Mouse (Mus musculus) embryonic facial prominence, embryonic 12.5 days (tissue): ENCODE results near the gene Glt1d1. TPM values are rescaled to one million over a fixed set of nuclear protein-coding genes. Genes with fewer than 3 reads are reported as not detected.

ENCODE experiments used
- ATAC-seq: fragments of 200-750 bp; cut with Nextera tagmentation; 2 replicates; pipeline ENCODE4 v1.8.0; 2017; ENCODE audit not compliant: insufficient number of reproducible peaks, insufficient read depth, low FRiP score, low TSS enrichment
- H3K27ac ChIP-seq: fragments of 300-500 bp; sonication (generic); 2 replicates; pipeline ENCODE4 v1.5.1; 2016; ENCODE audit warnings: mild to moderate bottlenecking
- H3K27me3 ChIP-seq: fragments of 300-500 bp; sonication (generic); 2 replicates; pipeline ENCODE4 v1.6.1; 2016; ENCODE audit warnings: mild to moderate bottlenecking, moderate library complexity
- H3K36me3 ChIP-seq: fragments of 300-500 bp; sonication (generic); 2 replicates; pipeline ENCODE4 v1.6.1; 2016; ENCODE audit warnings: mild to moderate bottlenecking
- H3K4me1 ChIP-seq: fragments of 300-500 bp; sonication (generic); 2 replicates; pipeline ENCODE4 v1.6.1; 2016
- H3K4me2 ChIP-seq: fragments of 300-500 bp; sonication (generic); replicated peaks from 2 replicates; pipeline ENCODE4 v1.6.1; 2016; ENCODE audit warnings: mild to moderate bottlenecking, moderate library complexity
- H3K4me3 ChIP-seq: fragments of 300-500 bp; sonication (generic); 2 replicates; pipeline ENCODE4 v1.5.1; 2016; ENCODE audit warnings: mild to moderate bottlenecking
- H3K9ac ChIP-seq: fragments of 300-500 bp; sonication (generic); 2 replicates; pipeline ENCODE4 v1.6.1; 2016; ENCODE audit warnings: mild to moderate bottlenecking, moderate library complexity
- H3K9me3 ChIP-seq: fragments of 300-500 bp; sonication (generic); 2 replicates; pipeline ENCODE4 v1.6.1; 2016; ENCODE audit warnings: mild to moderate bottlenecking, moderate library complexity
- WGBS: fragments of 180-500 bp; shearing (Covaris S2); methylation state at CpG from one replicate; pipeline ENCODE4 v1.1.7; 2016; 5-methylcytosine and 5-hydroxymethylcytosine counted together
- polyA plus RNA-seq: library from polyadenylated mRNA; unstranded; fragments of >200 nt; fragmentation: Nextera tagmentation; extraction: Ambion mirVana; gene quantifications from 2 replicates; pipeline ENCODE4 v1.2.1, GENCODE M21; 2016

Gene Glt1d1
- polyA plus RNA-seq, 1 experiment from 2014 or later: 0.65 TPM

DNA sequence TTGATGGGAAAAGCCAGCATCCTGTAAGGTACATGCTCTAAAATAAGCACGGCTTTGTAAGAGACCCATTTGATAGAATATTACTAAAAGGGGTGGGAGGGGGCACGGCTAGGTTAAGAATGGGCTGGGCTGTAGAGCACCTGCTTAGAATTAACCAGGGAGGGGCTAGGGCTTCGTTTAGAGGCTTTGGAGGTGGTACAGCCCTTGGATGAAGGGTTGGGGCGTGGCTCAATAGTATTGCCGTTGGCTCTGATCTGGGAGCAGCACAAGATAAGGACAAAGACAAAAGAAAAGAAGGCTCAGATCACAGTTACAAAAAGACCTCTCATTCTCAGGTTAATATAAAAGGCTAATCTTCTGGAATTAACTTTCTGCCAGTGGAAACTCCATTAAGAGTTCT, 28.2 kb downstream of the Glt1d1 start:
- H3K27me3 ChIP-seq: no peaks in the 10 kb centered on the region
- WGBS: 74% methylated on average over 5 of the region's 5 CpGs

DNA sequence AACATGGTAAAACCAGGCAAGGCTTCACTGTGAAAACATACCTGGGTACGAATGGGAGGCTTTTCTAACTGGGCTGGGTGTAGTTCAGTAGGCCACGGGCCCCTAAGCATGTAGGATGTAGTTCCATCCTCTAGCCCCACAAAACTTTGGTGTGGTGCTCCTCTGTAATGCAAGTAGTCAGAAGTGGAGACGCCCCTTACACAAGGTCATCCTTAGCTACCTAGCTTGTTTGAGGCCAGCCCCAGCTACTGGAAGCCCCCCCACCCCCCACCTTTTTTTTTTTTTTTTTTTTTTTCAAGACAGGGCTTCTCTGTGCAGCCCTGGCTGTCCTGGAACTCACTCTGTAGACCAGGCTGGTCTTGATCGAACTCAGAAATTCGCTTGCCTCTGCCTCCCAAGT, 28.9 kb downstream of the Glt1d1 start:
- Histone ChIP-seq H3K9me3 (peaks cover 6% of the 10 kb centered on the region; the same call in 1 of the 2 replicates), H3K4me1 (no peaks in the 10 kb centered on the region), H3K4me3 (no peak overlapping the region), H3K36me3 (no peaks in the 10 kb centered on the region), H3K4me2 (no peak overlapping the region), H3K27me3 (no peaks in the 10 kb centered on the region), H3K27ac (no peak overlapping the region), H3K9ac (no peak overlapping the region)
- no peak for ATAC-seq
- WGBS: 91% methylated on average over 5 of the region's 5 CpGs

More for the DNA sequence above, 28.2 kb downstream of the Glt1d1 start:
- no peak overlapping the region for H3K4me3 ChIP-seq
- no peak overlapping the region for H3K9ac ChIP-seq
- H3K4me2 ChIP-seq: no peak overlapping the region
- no peaks in the 10 kb centered on the region for H3K36me3 ChIP-seq
- ATAC-seq: no peak
- H3K9me3 ChIP-seq: peaks cover 6% of the 10 kb centered on the region; the same call in 1 of the 2 replicates
- H3K4me1 ChIP-seq: no peaks in the 10 kb centered on the region
- no peak overlapping the region for H3K27ac ChIP-seq

DNA sequence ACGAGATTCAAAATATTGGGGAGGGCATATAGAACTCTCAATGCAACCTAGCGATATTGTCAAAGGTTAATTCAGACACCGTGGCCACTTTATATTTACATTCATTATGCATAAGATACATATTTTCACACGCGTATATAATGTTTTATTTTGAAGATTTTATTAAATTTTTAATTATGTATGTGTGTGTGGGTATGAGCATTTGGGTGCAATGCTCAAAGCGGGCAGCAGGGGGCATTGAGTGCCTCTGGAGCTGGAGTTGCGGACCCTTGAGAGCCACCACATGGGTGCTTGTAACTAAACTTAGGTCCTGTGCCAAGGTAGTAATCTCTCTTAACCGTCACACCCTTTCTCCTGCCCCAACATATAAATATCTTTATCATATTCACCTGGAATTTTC, 41.9 kb downstream of the Glt1d1 start:
- no peak overlapping the region for H3K9ac ChIP-seq
- no peak overlapping the region for H3K4me3 ChIP-seq
- H3K4me1 ChIP-seq: no peaks in the 10 kb centered on the region
- no peak for ATAC-seq
- no peaks in the 10 kb centered on the region for H3K36me3 ChIP-seq
- no peaks in the 10 kb centered on the region for H3K9me3 ChIP-seq
- H3K27ac ChIP-seq: no peak overlapping the region
- 94% methylated on average over 8 of the region's 8 CpGs for WGBS
- H3K27me3 ChIP-seq: no peaks in the 10 kb centered on the region
- H3K4me2 ChIP-seq: no peak overlapping the region

DNA sequence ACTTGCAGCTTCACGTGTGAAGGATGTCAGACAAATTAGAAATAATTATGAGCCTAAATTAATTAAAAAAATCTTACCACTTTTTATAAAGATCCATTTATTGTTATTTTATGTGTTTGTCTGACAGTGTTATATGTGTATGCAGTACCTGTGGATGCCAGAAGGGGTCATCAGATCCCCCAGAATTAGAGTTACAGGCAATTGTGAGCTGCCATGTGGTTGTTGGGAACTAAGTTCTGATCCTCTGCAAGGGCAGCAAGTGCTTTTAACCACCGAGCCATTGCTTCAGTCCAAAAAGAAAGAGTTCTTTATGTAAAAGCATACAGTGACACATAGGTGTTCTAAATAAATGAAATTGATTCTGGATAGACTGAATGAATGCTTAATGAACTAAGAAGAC, 45.5 kb downstream of the Glt1d1 start:
- no peaks in the 10 kb centered on the region for H3K36me3 ChIP-seq
- H3K4me1 ChIP-seq: no peaks in the 10 kb centered on the region
- H3K4me3 ChIP-seq: no peak overlapping the region
- H3K27me3 ChIP-seq: no peaks in the 10 kb centered on the region
- H3K4me2 ChIP-seq: no peak overlapping the region
- no peak for ATAC-seq
- H3K27ac ChIP-seq: no peak overlapping the region
- H3K9ac ChIP-seq: no peak overlapping the region
- 86% methylated on average over 2 of the region's 2 CpGs for WGBS
- H3K9me3 ChIP-seq: no peaks in the 10 kb centered on the region

DNA sequence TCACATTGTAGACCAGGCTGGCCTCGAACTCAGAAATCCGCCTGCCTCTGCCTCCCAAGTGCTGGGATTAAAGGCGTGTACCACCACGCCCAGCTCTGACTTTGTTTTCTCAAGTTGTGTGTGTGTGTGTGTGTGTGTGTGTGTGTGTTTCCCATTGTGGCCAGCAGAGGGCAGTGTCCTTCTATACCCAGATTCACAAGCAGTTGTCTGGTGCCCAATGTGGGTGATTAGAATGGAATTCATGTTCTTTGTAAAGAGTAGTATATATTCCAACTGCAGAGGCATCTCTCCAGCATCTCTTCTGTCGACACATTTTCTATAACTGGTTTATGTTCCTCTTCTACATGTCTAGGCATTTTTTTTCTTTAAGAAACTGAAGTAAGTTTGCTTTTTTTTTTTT, 46.4 kb downstream of the Glt1d1 start:
- no peaks in the 10 kb centered on the region for H3K9me3 ChIP-seq
- no peak overlapping the region for H3K4me3 ChIP-seq
- 97% methylated on average over 5 of the region's 5 CpGs for WGBS
- ATAC-seq: no peak
- H3K27me3 ChIP-seq: no peaks in the 10 kb centered on the region
- no peaks in the 10 kb centered on the region for H3K36me3 ChIP-seq
- H3K27ac ChIP-seq: no peak overlapping the region
- H3K4me1 ChIP-seq: no peaks in the 10 kb centered on the region
- H3K9ac ChIP-seq: no peak overlapping the region
- H3K4me2 ChIP-seq: no peak overlapping the region

DNA sequence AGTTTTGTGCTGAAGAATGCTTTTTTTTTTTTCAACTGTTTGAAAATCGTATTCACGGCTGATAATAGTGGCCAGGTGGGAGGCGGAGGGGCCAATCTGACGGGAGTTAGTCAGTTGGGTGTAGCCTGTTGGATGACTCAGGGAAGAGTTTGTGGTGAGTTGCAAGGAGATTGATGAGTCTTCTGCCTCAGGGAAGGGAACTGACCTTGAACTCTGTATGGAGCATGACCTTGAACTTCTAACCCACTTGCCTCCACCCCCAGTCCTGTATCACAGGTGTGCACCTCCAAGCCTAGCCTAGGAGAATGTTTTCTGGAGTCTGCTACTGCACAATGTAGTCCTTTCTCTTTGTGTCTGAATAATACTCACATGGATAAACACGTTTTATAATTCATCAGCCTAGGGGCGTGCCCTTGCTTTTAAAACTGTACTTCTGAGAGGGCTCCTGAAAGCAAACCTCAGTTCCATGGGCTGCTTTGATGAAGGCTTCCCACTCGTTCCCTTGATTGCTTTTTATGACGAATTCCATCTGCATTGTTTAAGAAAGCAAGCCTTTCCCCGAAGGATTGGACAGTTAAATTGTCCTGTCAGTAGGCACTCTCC, 56.6 kb downstream of the Glt1d1 start:
- WGBS: 65% methylated on average over 9 of the region's 9 CpGs
- no peaks in the 10 kb centered on the region for H3K36me3 ChIP-seq
- H3K9ac ChIP-seq: no peak overlapping the region
- no peak for ATAC-seq
- no peak overlapping the region for H3K4me3 ChIP-seq
- H3K27me3 ChIP-seq: no peaks in the 10 kb centered on the region
- no peaks in the 10 kb centered on the region for H3K9me3 ChIP-seq
- no peak overlapping the region for H3K27ac ChIP-seq
- peaks cover 4% of the 10 kb centered on the region for H3K4me1 ChIP-seq
- H3K4me2 ChIP-seq: no peak overlapping the region

DNA sequence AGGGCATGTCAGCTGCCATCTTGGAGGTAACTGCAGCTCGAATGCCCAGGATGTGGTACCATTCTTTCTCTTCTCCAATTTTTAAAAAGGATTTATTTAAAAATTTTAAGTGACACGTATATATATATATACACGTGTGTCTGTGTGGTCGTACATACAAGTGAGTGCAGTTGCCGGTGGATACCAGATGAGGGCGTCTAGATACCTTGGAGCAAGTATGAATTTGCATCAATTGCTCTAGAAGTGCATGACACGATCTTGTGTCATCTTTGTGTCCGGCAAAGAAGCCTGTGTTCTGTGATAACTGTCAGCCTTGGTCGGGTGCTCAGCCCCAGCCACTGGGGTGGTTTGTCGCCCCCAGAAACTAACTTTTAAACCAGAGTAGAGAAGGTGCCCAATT, 59.0 kb downstream of the Glt1d1 start:
- Histone ChIP-seq H3K27me3 (no peaks in the 10 kb centered on the region), H3K4me2 (no peak overlapping the region), H3K27ac (no peak overlapping the region), H3K4me1 (peaks cover 4% of the 10 kb centered on the region), H3K4me3 (no peak overlapping the region), H3K9me3 (no peaks in the 10 kb centered on the region), H3K9ac (no peak overlapping the region), H3K36me3 (no peaks in the 10 kb centered on the region)
- ATAC-seq: no peak
- 81% methylated on average over 10 of the region's 10 CpGs for WGBS

DNA sequence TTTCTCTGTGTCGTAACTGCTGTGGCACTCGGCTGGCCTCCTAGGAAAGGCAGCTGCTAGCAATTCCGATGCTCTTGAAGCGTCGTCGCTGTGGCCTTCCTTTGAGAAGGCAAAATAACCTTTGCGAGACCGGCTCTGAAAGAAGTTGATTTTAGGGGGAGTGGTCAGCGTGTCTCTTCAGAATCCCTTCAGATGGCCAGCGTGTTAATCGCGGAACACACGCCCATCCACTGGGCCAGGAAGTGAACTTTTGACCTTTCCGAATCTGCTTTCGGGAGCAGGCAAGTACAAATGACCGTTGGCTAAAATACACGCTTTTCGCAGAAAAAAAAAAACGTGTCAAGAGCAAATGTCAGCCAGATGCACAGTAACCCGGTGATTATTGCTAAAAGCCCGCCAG, 59.5 kb downstream of the Glt1d1 start:
- H3K4me2 ChIP-seq: peak overlapping the region; percentile 9; the same call in 1 of the 2 replicates
- no peak overlapping the region for H3K9ac ChIP-seq
- no peak for ATAC-seq
- H3K36me3 ChIP-seq: no peaks in the 10 kb centered on the region
- H3K27ac ChIP-seq: no peak overlapping the region
- no peak overlapping the region for H3K4me3 ChIP-seq
- H3K9me3 ChIP-seq: no peaks in the 10 kb centered on the region
- H3K4me1 ChIP-seq: peaks cover 4% of the 10 kb centered on the region
- no peaks in the 10 kb centered on the region for H3K27me3 ChIP-seq
- WGBS: 19% methylated on average over 21 of the region's 21 CpGs

DNA sequence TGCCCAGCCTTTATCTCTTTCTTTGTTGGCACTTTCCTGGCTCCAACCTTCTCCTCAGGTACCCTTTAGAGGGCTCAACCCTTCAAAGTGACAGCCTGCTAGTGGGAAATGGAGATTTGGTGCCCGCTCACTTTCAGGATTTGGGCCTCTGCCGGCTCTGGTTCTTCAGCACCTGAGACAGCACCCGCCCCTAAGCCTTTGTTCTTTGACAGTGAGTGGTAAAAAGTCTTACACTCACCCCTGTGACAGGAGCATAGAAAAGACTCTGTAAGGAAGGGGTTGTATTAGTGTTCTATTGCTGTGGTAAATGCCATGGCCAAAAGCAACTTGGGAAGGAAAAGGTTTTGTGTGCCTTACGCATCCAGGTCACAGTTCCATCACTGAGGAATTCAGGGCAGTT, 63.8 kb downstream of the Glt1d1 start:
- WGBS: 70% methylated on average over 4 of the region's 4 CpGs

DNA sequence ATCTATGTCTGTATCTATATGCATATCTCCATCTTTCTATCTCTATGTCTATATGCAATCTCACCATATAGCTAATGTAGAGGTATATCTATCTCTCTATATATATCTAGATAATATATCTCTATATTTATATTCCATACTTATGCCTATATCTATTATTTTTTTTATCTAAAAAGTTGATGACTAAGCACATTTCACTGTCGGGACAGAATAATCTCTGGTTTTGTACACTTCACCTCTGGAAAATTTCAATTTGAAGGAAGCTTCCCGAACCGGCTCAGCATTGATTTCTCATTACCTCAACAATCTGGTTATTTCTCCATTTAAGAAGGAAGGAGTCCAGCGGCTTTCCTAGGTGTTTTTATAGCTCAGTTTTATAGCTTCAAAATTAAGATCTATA, 64.5 kb downstream of the Glt1d1 start:
- 89% methylated on average over 4 of the region's 4 CpGs for WGBS
- no peaks in the 10 kb centered on the region for H3K36me3 ChIP-seq
- H3K27me3 ChIP-seq: no peaks in the 10 kb centered on the region
- no peak overlapping the region for H3K9ac ChIP-seq
- H3K4me3 ChIP-seq: no peak overlapping the region
- H3K9me3 ChIP-seq: no peaks in the 10 kb centered on the region
- peaks cover 4% of the 10 kb centered on the region for H3K4me1 ChIP-seq
- ATAC-seq: no peak
- H3K27ac ChIP-seq: no peak overlapping the region
- no peak overlapping the region for H3K4me2 ChIP-seq

More for the DNA sequence above, 63.8 kb downstream of the Glt1d1 start:
- Histone ChIP-seq H3K9ac (no peak overlapping the region), H3K4me2 (no peak overlapping the region), H3K27me3 (no peaks in the 10 kb centered on the region), H3K4me1 (peaks cover 4% of the 10 kb centered on the region), H3K9me3 (no peaks in the 10 kb centered on the region), H3K27ac (no peak overlapping the region), H3K4me3 (no peak overlapping the region), H3K36me3 (no peaks in the 10 kb centered on the region)
- ATAC-seq: no peak

DNA sequence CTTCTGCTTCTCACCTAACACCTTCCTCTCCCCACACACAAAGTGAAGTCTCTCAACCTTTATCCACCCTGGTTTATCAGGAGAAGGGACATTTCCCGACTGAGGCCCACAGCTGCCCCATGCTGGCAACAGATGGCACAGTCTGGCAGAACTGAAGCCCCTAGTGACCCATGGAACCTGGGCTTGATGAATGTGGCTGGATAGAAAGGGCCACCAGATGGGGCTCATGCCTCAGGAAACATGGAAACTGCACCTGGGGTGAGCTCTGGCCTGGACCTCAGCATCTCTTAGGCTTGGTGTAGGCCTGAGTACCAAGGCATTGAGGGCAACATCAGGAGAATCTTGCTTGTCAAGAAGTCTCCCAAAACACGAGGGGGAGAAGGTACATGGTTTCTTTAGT, 66.5 kb downstream of the Glt1d1 start:
- Histone ChIP-seq H3K4me3 (no peak overlapping the region), H3K36me3 (no peaks in the 10 kb centered on the region), H3K27me3 (no peaks in the 10 kb centered on the region), H3K9ac (no peak overlapping the region), H3K4me1 (no peaks in the 10 kb centered on the region), H3K9me3 (no peaks in the 10 kb centered on the region), H3K27ac (no peak overlapping the region), H3K4me2 (no peak overlapping the region)
- WGBS: 73% methylated on average over 2 of the region's 2 CpGs
- no peak for ATAC-seq

DNA sequence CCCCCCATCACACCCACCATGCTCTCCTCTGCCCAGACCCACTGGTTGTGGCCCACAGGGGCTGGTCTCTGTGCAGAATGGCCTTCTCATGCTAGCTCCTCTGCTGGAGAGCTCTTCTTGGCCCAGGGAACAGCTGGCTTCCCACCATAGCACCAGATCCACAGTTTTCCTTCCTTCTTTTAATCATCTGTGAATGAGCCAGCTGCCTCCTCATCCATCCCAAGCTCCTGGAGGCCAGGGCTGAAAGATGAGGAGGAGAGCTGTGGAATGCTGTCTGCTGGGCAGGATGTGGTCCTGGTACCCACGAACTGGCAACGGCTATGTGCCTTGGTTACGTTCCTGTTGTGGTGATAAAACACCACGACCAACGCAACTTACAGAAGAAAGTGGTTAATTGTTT, 67.6 kb downstream of the Glt1d1 start:
- Histone ChIP-seq H3K36me3 (no peaks in the 10 kb centered on the region), H3K4me1 (no peaks in the 10 kb centered on the region), H3K4me2 (no peak overlapping the region), H3K27me3 (no peaks in the 10 kb centered on the region), H3K4me3 (no peak overlapping the region), H3K9ac (no peak overlapping the region), H3K9me3 (no peaks in the 10 kb centered on the region), H3K27ac (no peak overlapping the region)
- no peak for ATAC-seq
- WGBS: 88% methylated on average over 5 of the region's 5 CpGs

DNA sequence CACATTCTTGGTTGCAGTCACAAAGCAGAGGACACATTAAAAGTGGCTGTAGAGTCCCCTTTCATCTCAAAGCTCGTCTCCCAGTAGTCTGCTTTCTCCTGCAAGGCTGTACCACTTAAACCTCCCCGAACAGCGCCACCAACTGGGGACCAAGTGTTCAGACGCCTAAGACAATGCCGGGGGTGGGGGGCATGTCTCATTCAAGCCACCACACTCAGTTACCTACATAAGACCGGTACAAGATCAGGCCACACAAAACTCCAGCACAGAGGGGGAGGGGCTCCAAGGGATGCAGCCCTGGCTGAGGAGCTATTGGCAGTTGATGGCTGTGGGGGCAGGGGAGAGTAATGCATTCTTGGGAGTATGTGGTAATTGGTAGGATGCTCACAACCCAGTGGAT, 68.1 kb downstream of the Glt1d1 start:
- H3K4me1 ChIP-seq: no peaks in the 10 kb centered on the region
- no peaks in the 10 kb centered on the region for H3K27me3 ChIP-seq
- ATAC-seq: no peak
- 72% methylated on average over 6 of the region's 6 CpGs for WGBS
- H3K4me2 ChIP-seq: no peak overlapping the region
- no peak overlapping the region for H3K4me3 ChIP-seq
- no peak overlapping the region for H3K27ac ChIP-seq
- H3K9me3 ChIP-seq: no peaks in the 10 kb centered on the region
- no peaks in the 10 kb centered on the region for H3K36me3 ChIP-seq
- H3K9ac ChIP-seq: no peak overlapping the region
